Mouse (Mus musculus): ENCODE data around the gene Cd2bp2.

The Cd2bp2 gene

DNA sequence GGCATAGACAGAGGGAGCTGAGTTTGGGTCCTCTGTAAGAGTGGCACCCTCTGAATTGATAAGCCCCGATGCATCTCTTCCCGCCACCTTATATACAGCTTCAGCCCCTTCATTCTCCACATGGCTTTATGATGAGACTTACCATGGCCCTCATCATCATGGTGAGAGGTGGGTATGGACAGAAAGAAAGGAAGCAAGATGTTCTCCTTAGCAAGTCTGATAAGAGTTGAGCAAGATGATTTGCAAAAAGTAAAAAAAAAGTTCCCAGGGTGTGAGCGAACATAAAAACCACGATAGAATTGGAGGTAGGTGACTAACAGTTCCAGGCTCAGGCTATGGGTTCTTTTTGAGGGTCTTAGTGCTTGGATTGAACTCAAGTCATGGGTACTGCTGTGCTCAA lies 22.8 kb upstream of the Cd2bp2 start:
- DNase-seq (ENCODE audit: extremely low read depth, insufficient read length, low spot score), result no peak

GRCm38 (mm10) chr7:127217901-127218642 lies 22.2 kb upstream of the Cd2bp2 start:
- no peak for DNase-seq (ENCODE audit: extremely low read depth, insufficient read length, low spot score)

DNA sequence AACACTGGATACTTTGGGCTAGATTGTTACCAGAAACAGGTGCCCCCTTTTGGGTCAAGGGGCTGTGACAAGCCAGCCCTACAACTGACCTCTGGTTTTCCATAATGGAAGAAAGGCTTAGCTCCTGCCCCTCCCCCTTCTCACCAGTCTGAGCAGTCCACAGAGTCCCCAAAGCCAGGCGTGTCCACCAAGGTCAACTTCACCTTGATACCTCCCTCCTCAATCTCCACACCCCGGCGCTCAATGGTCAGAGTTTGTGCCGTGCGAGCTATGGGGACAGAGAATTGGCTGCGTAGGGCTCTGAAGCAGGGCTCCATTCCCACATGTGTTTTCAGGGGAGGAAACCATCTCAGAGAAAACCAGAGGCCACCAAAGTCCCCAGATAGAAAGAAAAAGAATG lies 21.6 kb upstream of the Cd2bp2 start:
- DNase-seq (ENCODE audit: extremely low read depth, insufficient read length, low spot score), result no peak

- DNase-seq (ENCODE audit: extremely low read depth, insufficient read length, low spot score), result no peak
These were observed 20.5 kb upstream of the Cd2bp2 start for GRCm38 (mm10) chr7:127216307-127216706.

- peak; percentile 54 for DNase-seq (ENCODE audit: extremely low read depth, insufficient read length, low spot score)
These were observed 19.4 kb upstream of the Cd2bp2 start for GRCm38 (mm10) chr7:127214981-127215871.

DNA sequence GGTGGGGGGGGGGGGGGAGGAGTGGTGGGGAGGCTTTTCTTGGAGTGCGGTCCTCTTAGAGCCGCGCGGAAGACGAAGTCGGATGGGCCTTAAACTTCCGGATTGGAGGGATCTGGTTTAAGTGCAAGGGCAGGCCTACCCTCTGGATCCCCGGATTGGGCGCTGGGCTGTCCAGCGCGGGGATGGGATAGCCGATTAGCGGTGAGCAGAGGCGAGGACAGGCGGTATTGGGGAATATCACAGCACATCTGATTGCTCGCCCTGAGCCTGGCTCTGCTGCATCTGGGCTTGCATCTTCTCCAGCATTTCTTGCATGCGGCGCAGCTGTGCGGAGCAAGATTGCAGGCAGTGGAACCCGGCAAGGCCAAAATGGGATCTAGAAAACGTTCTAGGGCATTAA lies 18.7 kb upstream of the Cd2bp2 start:
- DNase-seq (ENCODE audit: extremely low read depth, insufficient read length, low spot score), result no peak

GRCm38 (mm10) chr7:127213930-127214329 lies 18.1 kb upstream of the Cd2bp2 start:
- DNase-seq (ENCODE audit: extremely low read depth, insufficient read length, low spot score), result no peak

- DNase-seq (ENCODE audit: extremely low read depth, insufficient read length, low spot score), result no peak
These were observed 17.6 kb upstream of the Cd2bp2 start for GRCm38 (mm10) chr7:127213485-127213884.

GRCm38 (mm10) chr7:127212432-127213250 lies 16.8 kb upstream of the Cd2bp2 start:
- DNase-seq (ENCODE audit: extremely low read depth, insufficient read length, low spot score), result no peak

DNA sequence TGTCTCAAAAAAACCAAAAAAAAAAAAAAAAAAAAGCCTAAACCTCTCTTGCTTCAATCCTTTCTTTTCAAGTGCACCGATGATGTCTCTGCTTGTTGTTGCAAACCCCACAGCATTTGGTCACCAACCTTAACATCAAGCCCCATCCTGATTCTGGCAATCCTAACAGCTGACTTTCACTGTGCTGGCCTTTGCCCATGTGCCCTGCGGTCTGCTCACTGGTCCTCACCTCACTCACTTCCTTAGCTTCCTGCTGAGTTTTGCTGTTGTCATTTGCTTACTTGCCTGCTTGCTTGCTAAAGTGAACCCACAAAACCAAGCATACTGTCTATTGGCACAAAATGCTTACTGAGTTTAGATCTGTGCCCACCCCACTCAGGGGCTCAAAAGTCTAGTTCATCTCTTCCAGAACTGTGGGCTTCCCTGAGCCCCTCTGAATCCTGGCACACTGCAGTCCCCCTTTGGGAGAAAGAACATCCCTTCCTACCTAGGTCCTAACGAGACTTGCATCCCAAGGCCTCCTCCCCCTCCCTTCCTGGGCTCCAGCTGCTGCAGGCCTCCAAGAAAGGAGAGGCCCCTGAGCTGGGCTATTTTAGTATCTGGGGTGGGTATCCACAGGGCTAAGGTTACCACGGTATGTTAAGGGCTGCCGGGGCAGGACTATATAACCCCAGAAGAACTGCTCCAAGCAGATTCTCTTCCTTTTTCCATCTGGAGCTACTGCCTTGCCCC lies 15.3 kb upstream of the Cd2bp2 start:
- no peak for DNase-seq (ENCODE audit: extremely low read depth, insufficient read length, low spot score)

- DNase-seq (ENCODE audit: extremely low read depth, insufficient read length, low spot score), result no peak
These were observed 14.4 kb upstream of the Cd2bp2 start for GRCm38 (mm10) chr7:127210266-127210665.

- no peak for DNase-seq (ENCODE audit: extremely low read depth, insufficient read length, low spot score)
These were observed 14.0 kb upstream of the Cd2bp2 start for GRCm38 (mm10) chr7:127209851-127210250.

DNA sequence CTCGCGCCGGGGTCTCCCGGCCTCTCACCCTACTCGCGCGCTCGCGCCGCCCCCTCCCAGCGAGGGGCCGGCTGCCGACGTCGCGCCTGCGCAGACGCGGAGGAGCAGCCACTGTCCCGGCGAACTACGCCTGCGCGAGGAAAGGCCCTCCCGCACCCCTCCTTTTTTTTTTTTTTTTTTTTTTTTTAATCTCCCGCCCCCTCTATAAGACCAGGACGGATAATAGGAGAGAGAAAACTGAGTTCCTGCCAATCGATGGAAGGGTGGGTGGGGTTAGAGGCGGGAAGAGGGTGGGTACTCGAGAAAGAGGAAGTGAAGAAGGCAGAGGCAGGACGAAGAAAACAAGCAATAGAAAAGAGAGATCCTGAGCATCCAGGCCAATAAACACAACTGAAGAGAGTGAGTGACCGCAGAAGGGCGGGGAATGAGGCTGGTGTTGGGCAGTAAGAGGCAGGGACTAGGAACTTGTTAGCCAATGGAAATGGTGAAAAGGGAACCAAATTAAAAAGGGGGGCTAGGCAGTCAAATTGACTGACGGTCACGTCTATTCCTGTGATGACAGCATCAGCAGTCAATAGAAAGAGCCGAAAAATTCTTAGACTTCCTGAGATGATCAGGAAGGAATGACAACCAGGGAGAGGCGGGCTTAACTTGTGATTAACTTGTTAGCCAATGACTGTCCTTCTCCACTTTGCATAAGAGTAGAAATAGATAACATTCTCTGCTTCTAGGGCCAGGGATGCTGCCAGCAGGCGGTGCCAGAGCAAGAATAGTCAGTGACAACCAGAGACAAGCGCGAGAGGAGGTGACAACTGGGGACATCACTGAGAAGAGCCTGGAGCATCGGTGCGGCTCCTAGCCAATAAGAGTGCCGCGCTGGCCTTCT lies 12.9 kb upstream of the Cd2bp2 start, which contains the start of gene Mylpf:
Gene Mylpf (plus strand): TSS at position 338 of the 886 bp plus-strand sequence.
- peak; percentile 94 for DNase-seq (ENCODE audit: extremely low read depth, insufficient read length, low spot score)

DNA sequence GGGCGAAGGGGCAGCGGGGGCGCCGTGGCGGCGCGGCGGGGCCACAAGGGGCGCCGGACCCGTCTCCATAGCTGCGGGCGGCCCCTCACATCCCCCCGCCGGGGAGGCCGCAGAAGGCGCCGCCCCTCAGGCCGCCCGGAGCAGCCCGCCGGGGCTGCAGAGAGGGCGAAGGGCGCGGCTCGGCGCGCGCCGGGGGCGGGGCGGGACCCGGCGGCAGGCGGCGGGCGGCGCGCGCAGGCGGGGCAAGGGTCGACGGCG lies 12.4 kb upstream of the Cd2bp2 start, which contains the start of gene Tbc1d10b:
Gene Tbc1d10b (minus strand): TSS at position 174 of the 258 bp plus-strand sequence.
- no peak for DNase-seq (ENCODE audit: extremely low read depth, insufficient read length, low spot score)

DNA sequence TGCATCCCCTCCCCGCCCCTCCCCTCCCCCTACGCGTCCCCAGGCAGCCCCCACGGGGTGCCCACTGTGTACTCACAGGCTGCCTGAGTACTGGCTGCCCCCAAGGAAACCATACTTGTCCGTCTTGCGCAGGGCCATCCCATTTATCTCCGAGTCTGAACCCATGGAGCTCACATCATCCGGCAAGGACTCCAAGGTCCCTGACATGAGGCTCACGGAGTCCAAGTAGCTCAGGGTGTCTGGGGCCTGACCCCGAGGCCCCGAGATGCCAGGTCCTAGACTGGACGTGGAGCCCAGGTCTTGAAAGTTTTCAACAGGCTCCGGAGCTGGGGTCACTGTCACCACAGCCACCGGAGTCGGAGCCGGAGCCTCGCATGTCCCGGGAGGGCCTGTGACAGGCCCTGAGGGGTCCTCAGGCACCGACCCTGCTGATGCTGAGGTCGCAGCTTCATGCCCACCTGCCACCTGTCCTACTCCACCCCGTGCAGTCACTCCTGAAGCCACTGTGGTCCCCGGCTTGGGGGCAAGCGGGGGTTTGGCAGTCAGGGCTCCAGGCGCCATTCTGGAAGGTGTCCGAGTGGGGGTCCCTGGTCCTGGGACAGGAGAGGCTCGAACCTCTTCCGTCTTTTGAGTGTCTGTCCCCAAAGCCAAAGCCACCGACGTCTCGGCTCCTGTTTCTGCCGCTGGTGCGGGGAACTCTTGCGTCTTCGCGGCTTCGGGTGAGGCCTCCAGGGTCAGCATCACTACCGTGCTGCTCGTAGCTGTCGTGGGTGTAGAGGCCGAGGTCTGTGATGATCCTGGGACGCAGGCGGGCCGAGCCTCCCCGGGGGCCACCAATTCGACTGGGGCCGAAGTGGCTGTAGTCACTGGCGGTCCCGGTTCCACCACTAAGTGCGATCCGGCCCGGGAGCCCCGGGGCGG lies 11.8 kb upstream of the Cd2bp2 start:
- DNase-seq (ENCODE audit: extremely low read depth, insufficient read length, low spot score), result peak; percentile 50

DNA sequence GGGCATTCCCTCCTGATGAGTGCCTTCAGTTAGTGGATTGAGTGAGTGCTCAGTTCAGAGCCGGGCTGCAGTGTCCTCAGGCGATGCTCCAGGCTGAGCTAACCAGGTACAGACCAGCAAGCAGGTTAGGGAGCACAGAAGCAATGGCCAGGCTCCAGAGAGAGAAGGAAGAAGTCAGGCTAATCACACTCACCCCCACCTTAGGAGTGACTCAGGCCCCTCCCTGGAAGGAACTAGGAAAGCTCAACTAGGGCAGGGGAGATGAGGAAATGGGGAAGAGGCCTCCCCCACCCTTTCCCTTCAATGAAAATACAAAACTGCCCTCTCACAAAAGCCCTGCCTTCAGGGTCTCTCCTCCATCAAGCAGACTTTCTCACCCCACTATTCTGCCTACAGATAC lies 10.8 kb upstream of the Cd2bp2 start:
- DNase-seq (ENCODE audit: extremely low read depth, insufficient read length, low spot score), result no peak

DNA sequence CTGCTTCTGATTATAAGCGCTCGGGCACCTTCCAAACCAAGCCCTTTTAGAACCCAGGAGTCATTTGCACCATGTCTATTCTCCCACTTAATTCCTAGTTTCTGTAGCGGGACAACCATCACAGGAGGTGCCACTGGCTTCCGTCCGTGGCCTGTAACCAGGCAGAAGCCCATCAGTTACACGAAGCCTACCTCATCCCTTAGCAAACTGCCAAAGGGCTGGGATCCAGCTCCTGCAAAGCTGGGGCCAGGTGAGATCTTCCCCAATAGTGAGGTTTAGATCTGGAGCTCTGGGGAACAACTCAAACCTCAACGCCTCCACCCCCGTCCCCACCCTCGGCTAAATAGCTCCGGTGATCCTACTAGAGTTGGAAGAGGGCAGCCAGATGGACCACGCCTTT lies 634 bp upstream of the Cd2bp2 start:
- DNase-seq (ENCODE audit: extremely low read depth, insufficient read length, low spot score), result no peak

- DNase-seq (ENCODE audit: extremely low read depth, insufficient read length, low spot score), result no peak
These were observed 1.2 kb downstream of the Cd2bp2 start for GRCm38 (mm10) chr7:127194633-127195029.
